Mouse (Mus musculus) CD4-positive, CD25-positive, alpha-beta regulatory T cell, adult 2 months (primary cell): Measurements from ENCODE around the gene Il17ra.

Experiments
- DNase-seq: peaks from one replicate; pipeline ENCODE4 v3.0.0-alpha.2; 2012; ENCODE audit warnings: low read depth, low spot score

The Il17ra gene

DNA sequence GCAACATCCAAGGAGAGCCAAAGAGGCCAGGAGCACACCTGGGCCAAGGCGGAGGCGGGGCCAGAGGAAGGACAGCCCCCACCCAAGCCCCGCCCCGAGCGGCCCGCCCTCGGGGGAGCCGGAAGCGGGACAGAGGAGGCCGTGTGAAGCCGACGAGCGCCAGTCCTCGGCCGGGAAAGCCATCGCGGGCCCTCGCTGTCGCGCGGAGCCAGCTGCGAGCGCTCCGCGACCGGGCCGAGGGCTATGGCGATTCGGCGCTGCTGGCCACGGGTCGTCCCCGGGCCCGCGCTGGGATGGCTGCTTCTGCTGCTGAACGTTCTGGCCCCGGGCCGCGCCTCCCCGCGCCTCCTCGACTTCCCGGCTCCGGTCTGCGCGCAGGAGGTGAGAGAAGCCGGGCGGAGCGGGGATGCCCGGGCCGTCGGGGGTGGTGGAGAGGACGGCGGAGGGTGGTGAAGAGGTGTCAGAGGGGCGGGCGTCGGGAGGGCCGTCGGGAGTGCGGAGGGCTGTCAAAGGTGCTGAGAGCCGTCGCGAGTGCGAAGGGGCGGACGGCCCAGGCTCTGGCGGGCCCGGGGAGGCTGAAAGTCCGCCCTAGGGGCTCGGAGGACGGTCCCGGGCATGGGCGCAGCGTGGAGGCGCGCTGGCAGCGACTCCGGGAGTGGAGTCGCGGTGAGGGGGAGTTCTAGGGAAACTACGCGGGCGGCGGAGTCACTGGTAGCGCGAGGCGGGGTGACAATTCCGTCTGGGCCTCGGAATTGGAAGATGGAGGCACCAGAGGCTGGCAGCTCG lies at the start of gene Il17ra:
Gene Il17ra (plus strand): TSS at position 162 of the 786 bp plus-strand sequence.
- DNase-seq = peak; percentile 92

- DNase-seq = no peak
Observed at GRCm38 (mm10) chr6:120438161-120438560, 24.9 kb upstream of the Il17ra start.

DNA sequence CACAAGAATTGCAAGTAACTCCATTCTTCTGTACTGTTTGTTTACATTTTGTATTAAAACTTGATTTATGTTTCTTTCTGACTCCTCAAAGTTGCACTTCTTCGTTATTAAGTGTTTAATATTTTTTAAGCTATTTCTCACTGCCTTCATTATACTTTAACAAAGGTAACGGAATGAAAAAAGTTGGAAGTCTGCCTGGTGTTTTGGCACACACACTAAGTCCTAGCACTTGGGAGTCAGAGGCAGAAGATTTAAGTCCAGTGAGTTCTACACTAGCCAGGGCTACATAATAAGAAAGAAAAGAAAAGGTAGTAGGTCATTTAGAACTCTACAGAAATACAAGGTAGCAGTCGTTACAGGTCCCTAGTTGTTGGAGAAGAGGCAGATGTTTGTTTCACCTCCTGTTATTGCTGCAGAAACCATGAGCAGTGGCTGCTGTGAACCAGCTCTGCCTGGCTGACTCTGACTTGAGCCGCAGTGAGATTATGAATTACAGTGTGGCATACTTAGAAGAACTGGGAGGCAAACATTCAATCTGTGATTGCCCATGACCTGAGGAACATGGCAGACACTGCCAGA lies 20.8 kb upstream of the Il17ra start:
- DNase-seq = no peak

DNA sequence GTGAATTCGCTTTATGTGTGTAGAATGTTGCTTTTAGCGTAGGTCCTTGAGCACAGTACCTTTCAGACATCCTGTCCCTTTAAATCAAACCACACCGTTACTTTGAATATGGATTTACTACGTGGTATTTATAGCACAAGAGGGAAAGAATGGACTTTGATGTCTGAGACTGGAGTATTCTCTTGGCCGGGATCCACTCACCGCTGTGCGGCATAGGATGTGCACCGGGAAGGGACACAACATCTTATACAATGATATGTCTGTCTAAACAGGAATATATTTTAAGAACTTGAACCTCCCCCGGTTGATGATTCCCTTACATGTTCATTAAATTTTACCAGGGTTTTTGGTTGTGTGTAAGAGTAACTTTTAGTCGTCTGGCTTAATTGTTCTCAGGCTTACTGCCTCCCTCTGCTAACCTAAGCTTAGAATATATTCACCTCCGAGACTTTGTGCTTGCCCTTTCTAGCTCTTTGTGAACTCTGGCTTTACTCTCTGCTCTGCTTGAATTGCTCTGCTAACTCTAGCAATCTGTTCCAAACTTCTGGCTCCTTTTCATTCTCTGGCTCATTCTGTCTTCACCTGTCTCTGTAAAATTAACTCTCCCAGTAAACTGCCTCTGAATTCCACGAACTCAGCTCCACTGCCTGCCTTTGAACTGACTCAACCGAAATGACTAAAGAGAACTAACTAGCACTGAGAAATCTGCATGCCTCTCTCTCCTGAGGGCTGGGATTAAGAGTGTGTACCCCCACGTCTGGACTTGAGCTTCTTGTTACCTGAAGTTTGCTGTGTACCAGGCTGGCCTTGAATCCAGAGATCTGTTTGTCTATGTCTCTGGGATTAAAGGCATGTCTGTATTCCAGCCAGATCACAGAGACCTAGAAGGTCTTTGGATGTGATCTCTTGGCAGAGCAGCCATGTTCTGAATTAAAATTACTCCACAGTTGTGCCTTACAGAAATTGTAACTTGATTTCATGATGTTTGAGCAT lies 19.4 kb upstream of the Il17ra start:
- no peak for DNase-seq

GRCm38 (mm10) chr6:120450208-120450607 lies 12.8 kb upstream of the Il17ra start:
- DNase-seq = no peak

DNA sequence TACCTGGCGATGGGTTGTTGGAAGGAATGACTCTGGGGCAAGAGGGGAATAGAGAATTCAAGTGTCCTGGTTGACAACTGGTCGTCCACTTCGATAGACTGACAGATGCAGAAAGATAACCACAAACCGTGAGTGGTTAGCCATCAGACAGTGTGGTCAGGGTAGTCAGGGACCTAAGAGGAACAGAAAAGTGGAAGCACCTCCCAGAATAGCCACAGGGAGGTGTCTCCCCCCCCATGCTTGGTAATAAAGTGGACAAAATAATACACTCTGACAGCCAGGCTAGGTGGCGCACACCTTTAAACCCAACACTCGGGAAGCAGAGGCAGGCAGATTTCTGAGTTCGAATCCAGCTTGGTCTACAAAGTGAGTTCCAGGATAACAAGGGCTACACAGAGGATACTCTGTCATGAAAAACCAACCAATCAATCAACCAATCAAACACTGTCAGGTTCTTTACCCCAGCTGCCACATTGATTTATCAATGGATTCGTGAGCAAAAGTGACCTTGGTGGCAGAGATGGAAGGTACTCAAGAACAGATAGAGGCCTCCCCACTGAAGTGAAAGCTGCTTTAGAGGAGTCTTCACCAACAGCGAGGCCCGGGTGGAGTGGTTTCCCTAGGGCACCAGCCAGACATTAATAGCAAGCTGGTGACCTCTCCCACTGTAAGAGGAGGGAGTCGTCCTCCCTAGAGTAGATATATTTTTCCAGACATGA lies 10.5 kb upstream of the Il17ra start:
- no peak for DNase-seq

DNA sequence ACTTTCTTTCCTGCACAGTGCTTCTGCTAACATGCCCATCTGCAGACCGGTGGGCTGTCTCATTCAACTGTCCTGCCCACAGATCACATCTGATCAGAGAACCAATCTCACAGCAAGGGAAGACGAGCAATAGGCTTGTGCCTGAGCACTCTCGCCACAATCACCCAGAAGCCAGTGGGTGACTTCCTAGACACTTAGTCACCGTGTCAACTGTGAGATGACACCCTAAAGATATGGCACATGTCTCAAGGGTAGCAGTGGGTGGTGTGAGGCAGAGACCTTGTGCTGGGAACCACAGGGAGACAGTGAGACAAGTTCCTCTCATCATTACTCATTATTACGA lies 10.0 kb upstream of the Il17ra start:
- peak; percentile 23 for DNase-seq

DNA sequence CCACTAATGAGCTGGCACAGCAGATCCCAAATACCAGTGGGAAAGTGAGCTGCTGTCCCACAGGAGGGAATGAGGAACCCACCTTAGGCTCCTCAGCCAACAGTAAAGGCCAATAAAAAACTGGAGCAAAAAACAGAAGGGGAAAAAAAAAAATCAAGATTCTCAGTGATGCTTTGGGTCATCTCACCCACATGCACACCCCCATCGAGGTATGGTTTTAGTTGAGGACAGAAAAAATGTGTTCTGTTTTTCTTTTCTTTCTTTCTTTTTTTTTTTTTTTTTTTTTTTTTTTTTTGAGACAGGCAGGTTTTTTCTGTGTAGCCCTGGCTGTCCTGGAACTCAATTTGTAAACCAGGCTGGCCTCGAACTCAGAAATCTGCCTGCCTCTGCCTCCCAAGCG lies 9.5 kb upstream of the Il17ra start:
- DNase-seq = no peak

DNA sequence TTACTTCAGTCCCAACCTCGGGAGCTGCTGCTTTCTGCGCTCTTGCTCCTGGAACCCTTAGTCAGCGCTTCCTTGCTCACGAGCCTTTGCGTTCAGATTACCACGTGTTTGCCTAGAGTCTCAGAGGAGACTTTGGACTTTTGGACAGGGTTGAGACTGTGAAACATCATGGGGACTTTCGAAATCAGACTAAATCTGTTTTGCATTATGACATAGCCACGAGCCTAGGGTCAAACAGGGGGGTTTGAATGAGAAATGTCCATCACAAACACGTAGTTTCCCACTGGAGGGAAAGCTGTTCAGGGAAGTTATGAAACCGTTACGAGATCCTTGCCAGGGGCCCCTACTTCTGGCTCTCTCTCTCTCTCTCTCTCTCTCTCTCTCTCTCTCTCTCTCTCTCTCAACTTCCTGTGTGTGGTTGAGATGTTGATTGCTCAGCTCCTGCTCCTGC lies 8.4 kb upstream of the Il17ra start:
- peak; percentile 29 for DNase-seq

DNA sequence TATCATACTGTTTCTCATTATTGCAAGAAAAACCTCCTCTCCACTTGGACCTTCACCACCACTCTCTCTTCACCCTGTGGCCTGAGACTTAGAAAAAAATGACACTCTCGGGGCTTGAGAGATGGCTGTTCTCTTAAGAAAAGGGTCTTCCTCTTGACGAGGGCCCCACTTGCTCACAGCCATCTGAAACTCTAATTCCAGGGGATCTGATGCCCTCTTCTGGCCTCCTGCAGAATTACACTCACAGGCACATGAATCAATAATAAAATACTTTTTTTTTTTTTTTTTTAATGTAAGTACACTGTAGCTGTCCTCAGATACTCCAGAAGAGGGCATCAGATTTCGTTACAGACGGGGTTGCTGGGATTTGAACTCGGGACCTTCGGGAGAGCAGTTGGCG lies 6.0 kb upstream of the Il17ra start:
- DNase-seq = peak; percentile 59

DNA sequence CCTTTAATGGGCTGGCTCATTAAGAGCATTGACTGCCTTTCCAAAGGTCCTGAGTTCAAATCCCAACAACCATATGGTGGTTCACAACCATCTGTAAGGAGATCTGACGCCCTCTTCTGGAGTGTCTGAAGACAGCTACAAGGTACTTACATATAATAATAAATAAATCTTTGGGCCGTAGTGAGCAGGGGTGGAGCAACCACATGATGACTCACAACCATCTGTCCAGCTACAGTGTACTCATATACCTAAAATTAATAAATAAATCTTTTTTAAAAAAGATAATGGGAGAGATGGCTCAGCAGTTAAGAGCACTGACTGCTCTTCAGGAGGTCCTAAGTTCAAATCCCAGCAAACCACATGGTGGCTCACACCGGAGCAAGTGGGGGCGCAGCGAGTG lies 5.3 kb upstream of the Il17ra start:
- DNase-seq = no peak

GRCm38 (mm10) chr6:120461217-120461616 lies 1.8 kb upstream of the Il17ra start:
- no peak for DNase-seq

DNA sequence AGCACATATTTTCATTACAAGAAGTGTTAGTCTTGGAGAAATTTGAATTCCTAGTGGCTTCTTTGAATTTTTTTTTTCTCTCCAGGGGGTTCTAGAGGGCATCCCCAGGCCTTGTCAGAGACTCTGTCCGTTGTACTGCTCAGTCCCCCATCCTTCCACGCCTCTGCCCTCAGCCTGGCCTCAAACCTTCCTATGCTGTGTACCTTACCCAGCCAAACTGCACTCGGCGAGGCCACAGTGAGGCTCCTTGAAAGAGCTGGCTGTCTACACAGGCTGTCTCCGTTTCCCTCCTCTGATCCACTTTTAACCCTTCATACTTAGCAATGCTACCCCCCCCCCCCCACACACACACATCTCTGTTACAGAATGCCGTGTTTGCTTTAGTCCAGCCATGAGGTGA lies 796 bp upstream of the Il17ra start:
- no peak for DNase-seq

GRCm38 (mm10) chr6:120463884-120464283 lies 837 bp downstream of the Il17ra start:
- peak; percentile 84 for DNase-seq

GRCm38 (mm10) chr6:120464406-120464939 lies 1.4 kb downstream of the Il17ra start:
- no peak for DNase-seq

DNA sequence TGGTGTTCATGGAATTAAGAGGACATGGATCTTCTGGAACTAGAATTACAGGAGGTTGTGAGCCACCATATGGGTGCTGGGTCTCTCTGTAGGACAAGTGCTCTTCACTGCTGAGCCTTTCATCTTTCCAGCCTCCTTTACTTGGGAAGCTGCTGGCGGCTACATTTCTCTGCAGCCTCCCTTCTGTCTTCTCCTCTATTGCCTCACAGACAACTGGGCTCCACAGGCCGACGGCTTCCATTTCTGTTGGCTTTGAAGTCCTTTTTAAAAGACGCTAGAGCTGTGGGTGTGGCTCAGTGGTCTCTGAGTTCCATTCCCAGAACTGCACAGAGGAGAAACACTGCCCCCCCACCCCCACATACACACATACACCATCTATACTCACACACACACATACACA lies 2.3 kb downstream of the Il17ra start:
- peak; percentile 26 for DNase-seq

DNA sequence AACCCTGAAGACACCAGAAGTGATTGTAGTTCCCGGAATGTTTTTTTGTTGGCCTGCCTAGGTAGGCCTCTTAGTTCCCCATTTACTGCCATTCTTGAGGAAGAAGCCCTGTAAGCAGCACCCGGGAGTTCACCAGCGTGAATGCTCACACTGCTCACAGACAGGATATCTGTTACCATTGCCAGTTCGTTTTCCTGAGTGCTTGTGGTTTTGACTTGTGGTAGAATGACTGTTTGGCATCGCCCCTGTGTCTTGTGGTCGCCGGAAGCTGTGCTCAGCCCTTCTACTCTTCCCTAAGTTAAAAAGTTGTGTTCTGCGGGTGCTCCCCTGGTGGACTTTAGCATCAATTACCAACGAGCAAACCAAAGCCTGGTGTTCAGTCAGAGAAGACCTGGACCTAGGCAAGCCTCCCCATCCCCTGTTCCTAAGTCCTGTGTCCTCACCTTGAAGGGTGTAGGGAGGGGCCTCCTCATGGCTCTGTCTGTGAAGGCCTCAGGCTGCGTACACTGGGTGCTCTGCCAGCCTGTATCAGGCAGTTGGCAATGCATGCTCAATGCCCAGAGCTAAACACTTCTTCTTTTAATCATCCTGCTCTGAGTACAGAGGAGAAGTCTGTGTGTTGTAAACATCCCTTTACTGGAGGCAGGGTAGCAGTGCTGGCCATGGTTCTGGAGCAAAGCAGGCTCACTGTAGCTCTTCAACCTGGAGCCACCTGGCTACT lies 3.7 kb downstream of the Il17ra start:
- DNase-seq = peak; percentile 84

GRCm38 (mm10) chr6:120468259-120468658 lies 5.2 kb downstream of the Il17ra start:
- DNase-seq = no peak

DNA sequence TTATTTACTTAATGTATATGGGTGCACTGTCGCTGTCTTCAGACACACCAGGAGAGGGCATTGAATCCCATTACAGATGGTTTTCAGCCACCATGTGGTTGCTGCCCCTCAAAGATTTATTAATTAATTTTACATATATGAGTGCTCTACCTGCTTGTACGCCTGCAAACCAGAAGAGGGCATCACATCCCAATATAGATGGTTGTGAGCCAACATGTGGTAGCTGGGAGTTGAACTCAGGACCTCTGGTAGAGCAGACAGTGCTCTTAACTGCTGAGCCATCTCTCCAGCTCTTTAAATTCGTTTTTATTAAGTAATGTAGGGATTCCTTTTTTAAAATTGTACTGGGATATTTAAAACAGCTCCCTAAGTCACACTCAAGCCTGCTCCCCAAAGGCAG lies 6.2 kb downstream of the Il17ra start:
- peak; percentile 51 for DNase-seq

- peak; percentile 37 for DNase-seq
Observed at GRCm38 (mm10) chr6:120469770-120470169, 6.7 kb downstream of the Il17ra start.

- DNase-seq = peak; percentile 35
Observed at GRCm38 (mm10) chr6:120470666-120471065, 7.6 kb downstream of the Il17ra start.
